11 mouse cellular contexts compared by ENCODE assay signal in the genomic region with DNA sequence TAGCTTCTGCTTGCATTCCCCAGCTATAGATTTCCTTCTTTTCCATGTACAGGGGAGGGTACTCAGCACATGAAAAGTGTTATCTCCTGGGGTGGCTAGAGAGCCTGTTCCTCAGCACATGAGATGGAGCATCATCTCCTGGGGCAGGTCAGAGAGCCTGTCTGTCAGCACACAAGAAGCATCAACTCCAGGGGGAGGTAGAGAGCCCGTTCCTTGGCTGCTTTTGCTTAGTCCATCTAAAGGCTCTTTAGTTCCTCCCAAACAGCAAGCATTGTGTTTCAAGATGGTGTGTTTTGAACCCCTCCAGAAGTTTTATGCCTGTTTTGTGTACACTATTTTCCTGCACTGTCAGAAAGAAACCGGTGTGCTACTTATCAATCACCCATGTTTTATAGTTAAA. TPM values are rescaled to one million over a fixed set of nuclear protein-coding genes. Genes with fewer than 3 reads are reported as not detected.
DNase-seq lines count a peak whose midpoint lies in the region; ATAC-seq and TF ChIP-seq lines count a peak whose summit lies in the region.
"Had no signal": no experiment of that assay in that cellular context is flagged by ENCODE, and none has a peak within 500 bp of the region (broad histone marks: within the 10 kb centered on the region; RNA-seq: fewer than 3 reads in every experiment).

No protein-coding gene starts in this region.

- H3K36me3 ChIP-seq in ES-Bruce4 (ENCODE audit: control insufficient read depth, insufficient read depth, low read length, poor library complexity, severe bottlenecking), result no peaks in the 10 kb centered on the region
- H3K36me3 ChIP-seq in intestine, postnatal 0 days (ENCODE audit: control insufficient read depth, insufficient read depth), result no peaks in the 10 kb centered on the region
- H3K36me3 ChIP-seq: G1E; hindbrain, embryonic 12.5 days had no signal

- H3K4me1 ChIP-seq in ES-Bruce4 (ENCODE audit: control insufficient read depth, insufficient read depth, low read length), result no peaks in the 10 kb centered on the region
- no peaks in the 10 kb centered on the region for H3K4me1 ChIP-seq in intestine, postnatal 0 days (replicated peaks; ENCODE audit: control insufficient read depth, insufficient read depth, low read length)
- H3K4me1 ChIP-seq: hindbrain, embryonic 12.5 days; megakaryocyte, embryonic 14.5 days had no signal

- WGBS in intestine, postnatal 0 days, result 36% methylated on average over 2 of the region's 2 CpGs

- no peak overlapping the region for H3K4me2 ChIP-seq in intestine, postnatal 0 days (replicated peaks; ENCODE audit: low read depth)
- H3K4me2 ChIP-seq: hindbrain, embryonic 12.5 days had no signal

- peak; percentile 4 to 26 for DNase-seq in cerebellum, postnatal 25 days
- peak; percentile 3 for DNase-seq in left cerebral cortex, postnatal 4 days
- no peak for DNase-seq in left cerebral cortex, adult 8-10 months (ENCODE audit: low spot score in 2 of 2)
- DNase-seq in thymus, postnatal 14 days, result no peak

- H3K27ac ChIP-seq in ES-Bruce4 (ENCODE audit: insufficient read depth, low read length), result no peak overlapping the region
- no peak overlapping the region for H3K27ac ChIP-seq in intestine, postnatal 0 days (ENCODE audit: low read depth, low read length)
- H3K27ac ChIP-seq: hindbrain, embryonic 12.5 days had no signal

- H3K4me3 ChIP-seq in ES-Bruce4 (ENCODE audit: low read depth, low read length), result no peak overlapping the region
- no peak overlapping the region for H3K4me3 ChIP-seq in intestine, postnatal 0 days (ENCODE audit: low read depth, low read length)
- H3K4me3 ChIP-seq: hindbrain, embryonic 12.5 days; megakaryocyte, embryonic 14.5 days had no signal

- no peaks in the 10 kb centered on the region for H3K9me3 ChIP-seq in ES-Bruce4 (replicated peaks; ENCODE audit: control insufficient read depth, insufficient read depth, low read length, poor library complexity, severe bottlenecking)
- no peaks in the 10 kb centered on the region for H3K9me3 ChIP-seq in intestine, postnatal 0 days (ENCODE audit: control insufficient read depth)
- H3K9me3 ChIP-seq: G1E; hindbrain, embryonic 12.5 days; megakaryocyte, embryonic 14.5 days had no signal

- no peak overlapping the region for H3K9ac ChIP-seq in ES-Bruce4 (ENCODE audit: low read depth, poor library complexity, severe bottlenecking)
- H3K9ac ChIP-seq in intestine, postnatal 0 days (ENCODE audit: low read depth, low read length), result no peak overlapping the region
- H3K9ac ChIP-seq: hindbrain, embryonic 12.5 days had no signal

- no peak for ATAC-seq in cerebellum, adult (ENCODE audit: insufficient number of reproducible peaks, low FRiP score, low TSS enrichment)
- no peak for ATAC-seq in intestine, postnatal 0 days
- no peak for ATAC-seq in activated CD4-positive, CD25-positive, alpha-beta regulatory T cell, adult 4 months

- peak; percentile 13 for TF ChIP-seq CTCF in ES-Bruce4 (IDR thresholded peaks at IDR 0.05; ENCODE audit: low read depth, low read length)
- peak; percentile 63 for TF ChIP-seq CTCF in intestine, postnatal 0 days (IDR thresholded peaks at IDR 0.05; ENCODE audit: low read depth)

- H3K27me3 ChIP-seq in ES-Bruce4 (ENCODE audit: control insufficient read depth, insufficient read depth, low read length, poor library complexity, severe bottlenecking), result no peaks in the 10 kb centered on the region
- no peaks in the 10 kb centered on the region for H3K27me3 ChIP-seq in intestine, postnatal 0 days (replicated peaks; ENCODE audit: control insufficient read depth, insufficient read depth, low read length)
- H3K27me3 ChIP-seq: hindbrain, embryonic 12.5 days; megakaryocyte, embryonic 14.5 days had no signal

- no peak for TF ChIP-seq POLR2A in ES-Bruce4 (IDR thresholded peaks at IDR 0.05; ENCODE audit: insufficient read depth, low read length)

- intact Hi-C loops in left cerebral cortex, postnatal 4 days (cut with DNase I), result no loop called here

- no peak for TF ChIP-seq EP300 in ES-Bruce4 (IDR thresholded peaks at IDR 0.05; ENCODE audit: insufficient read depth, low read depth, low read length)

RNA-seq across cellular contexts. Expression of a gene that starts 2.5 kb away (rescaled TPM):
- total RNA-seq in left cerebral cortex, postnatal 4 days (2021), result not detected
- total RNA-seq in left cerebral cortex, adult 8-10 months (2022), result not detected
- polyA plus RNA-seq in ES-Bruce4 (2011; ENCODE audit: insufficient read depth, insufficient read length, low read depth, missing spikeins), result not detected in 2 replicates
- 84.4 and 111 TPM in 2 replicates for polyA plus RNA-seq in intestine, postnatal 0 days (2015; fragmentation: Nextera tagmentation; extraction: Ambion mirVana)
- not detected for polyA plus RNA-seq in activated CD4-positive, CD25-positive, alpha-beta regulatory T cell, adult 4 months (2017; shearing (Covaris generic))
- polyA plus RNA-seq: G1E; hindbrain, embryonic 12.5 days had no signal

Comparison
In these comparisons a context has a peak if more than half of its experiments do, and no peak if none do; other contexts are left out.
1. DNase-seq: peak in cerebellum, postnatal 25 days (2 of 2) and left cerebral cortex, postnatal 4 days (single experiment); none in left cerebral cortex, adult 8-10 months (0 of 2) and thymus, postnatal 14 days (single experiment).
2. RNA of a gene that starts 2.5 kb away (polyA plus RNA-seq): 84.4 to 111 TPM in intestine, postnatal 0 days; not detected in activated CD4-positive, CD25-positive, alpha-beta regulatory T cell, adult 4 months and not detected in ES-Bruce4; every median in the first group is over 10 times any median in the second.